Mouse (Mus musculus) liver, embryonic 16.5 days (tissue): ENCODE measurements around the gene Mark2. TPM values are rescaled to one million over a fixed set of nuclear protein-coding genes. Genes with fewer than 3 reads are reported as not detected.

Source experiments
- ATAC-seq: fragments of 200-750 bp; cut with Nextera tagmentation; 2 replicates; pipeline ENCODE4 v1.8.0; 2017; ENCODE audit warnings: low read depth, mild to moderate bottlenecking, moderate number of reproducible peaks, moderate library complexity
- H3K27ac ChIP-seq: fragments of 300-500 bp; sonication (generic); 2 replicates; pipeline ENCODE4 v1.5.1; 2014; ENCODE audit warnings: mild to moderate bottlenecking, low read length
- H3K27me3 ChIP-seq: fragments of 300-500 bp; sonication (generic); 2 replicates; pipeline ENCODE4 v1.6.1; 2014; ENCODE audit warnings: low read depth, low read length, mixed read lengths; ENCODE audit not compliant: control insufficient read depth, insufficient read depth
- H3K36me3 ChIP-seq: fragments of 300-500 bp; sonication (generic); 2 replicates; pipeline ENCODE4 v1.6.1; 2014; ENCODE audit warnings: mild to moderate bottlenecking; ENCODE audit not compliant: control insufficient read depth, insufficient read depth
- H3K4me1 ChIP-seq: fragments of 300-500 bp; sonication (generic); 2 replicates; pipeline ENCODE4 v1.6.1; 2014; ENCODE audit warnings: low read depth, low read length, mixed read lengths; ENCODE audit not compliant: control insufficient read depth
- H3K4me2 ChIP-seq: fragments of 300-500 bp; sonication (generic); 2 replicates; pipeline ENCODE4 v1.6.1; 2014; ENCODE audit warnings: low read depth, low read length, mixed read lengths
- H3K4me3 ChIP-seq: fragments of 300-500 bp; sonication (generic); 2 replicates; pipeline ENCODE4 v1.5.1; 2014; ENCODE audit warnings: low read depth, mild to moderate bottlenecking, low read length
- H3K9ac ChIP-seq: fragments of 300-500 bp; sonication (generic); 2 replicates; pipeline ENCODE4 v1.6.1; 2014; ENCODE audit warnings: low read depth, low read length
- H3K9me3 ChIP-seq: fragments of 300-500 bp; sonication (generic); replicated peaks from 2 replicates; pipeline ENCODE4 v1.6.1; 2016; ENCODE audit warnings: low read length; ENCODE audit not compliant: control insufficient read depth
- WGBS: fragments of 180-500 bp; shearing (Covaris S2); extraction: QIAGEN DNeasy Blood & Tissue Kit; methylation state at CpG from one replicate; pipeline ENCODE4 v1.1.7; 2014; ENCODE audit not compliant: insufficient replicate concordance; 5-methylcytosine and 5-hydroxymethylcytosine counted together
- polyA plus RNA-seq: library from polyadenylated mRNA; unstranded; fragments of >200 nt; fragmentation: Nextera tagmentation; extraction: Ambion mirVana; gene quantifications from 2 replicates; pipeline ENCODE4 v1.2.1, GENCODE M21; 2015

Gene Mark2
- polyA plus RNA-seq, 1 experiment from 2014 or later: 15.3 TPM

DNA sequence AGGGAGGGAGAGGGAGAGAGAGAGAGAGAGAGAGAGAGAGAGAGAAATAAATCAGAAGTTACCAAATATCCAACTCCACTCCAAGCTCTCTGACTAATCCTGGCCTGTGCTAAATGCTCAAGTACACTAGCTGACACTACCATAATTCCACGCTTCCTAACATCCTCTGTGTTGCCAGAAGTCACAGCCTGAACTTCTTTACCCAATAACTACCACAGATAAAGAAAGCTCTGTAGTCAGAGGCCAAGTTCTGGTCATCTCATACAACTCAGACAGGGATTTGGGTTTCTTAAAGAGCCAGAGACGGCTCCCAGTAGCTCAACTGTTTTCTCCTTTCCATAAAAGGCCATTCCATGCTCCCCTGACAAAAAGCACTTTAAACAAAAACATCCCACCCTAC, 36.9 kb downstream of the Mark2 start:
- Histone ChIP-seq H3K4me3 (no peak overlapping the region), H3K27ac (no peak overlapping the region), H3K27me3 (no peaks in the 10 kb centered on the region), H3K9ac (no peak overlapping the region), H3K4me1 (peaks cover 57% of the 10 kb centered on the region), H3K9me3 (no peaks in the 10 kb centered on the region), H3K36me3 (no peaks in the 10 kb centered on the region), H3K4me2 (no peak overlapping the region)
- WGBS: 69% methylated on average over 2 of the region's 2 CpGs
- ATAC-seq: no peak

DNA sequence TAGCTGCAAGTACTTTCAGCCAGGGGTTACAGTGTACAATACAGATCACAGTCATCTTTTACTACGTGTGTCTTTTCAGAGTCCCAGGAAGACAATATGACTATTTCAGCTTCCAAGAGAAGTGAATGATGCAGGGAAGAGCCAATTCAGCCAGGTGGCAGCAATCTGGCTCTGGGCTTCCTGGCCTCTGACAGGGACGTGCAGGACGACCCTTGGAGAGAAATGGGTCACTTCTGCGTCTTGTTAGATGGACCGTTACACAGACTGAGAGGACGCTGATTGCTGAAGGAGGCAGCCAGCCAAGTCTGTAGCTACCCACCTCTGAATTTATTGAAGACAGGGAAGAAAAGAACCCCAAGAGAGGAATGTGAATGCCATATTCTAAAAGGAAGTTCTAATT, 37.9 kb downstream of the Mark2 start:
- Histone ChIP-seq H3K4me2 (no peak overlapping the region), H3K4me1 (peaks cover 51% of the 10 kb centered on the region), H3K9ac (no peak overlapping the region), H3K9me3 (no peaks in the 10 kb centered on the region), H3K36me3 (no peaks in the 10 kb centered on the region), H3K27me3 (no peaks in the 10 kb centered on the region), H3K4me3 (no peak overlapping the region), H3K27ac (no peak overlapping the region)
- no peak for ATAC-seq
- WGBS: 79% methylated on average over 6 of the region's 6 CpGs

DNA sequence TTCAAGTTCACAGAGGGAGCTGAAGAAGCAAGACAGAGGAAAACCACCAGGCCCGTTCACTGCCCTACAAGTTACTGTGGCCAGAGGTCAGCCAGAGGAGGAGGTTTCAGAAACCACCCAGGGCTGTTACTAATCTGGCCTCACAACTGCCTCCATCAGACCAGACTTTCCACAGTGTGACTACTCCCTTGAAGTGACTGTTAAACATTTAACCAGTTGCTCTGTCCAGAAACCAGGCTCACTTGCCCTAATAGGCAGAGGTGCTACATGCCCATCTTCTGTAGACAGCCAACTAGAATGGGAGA, 39.2 kb downstream of the Mark2 start:
- 61% methylated on average over 1 of the region's 1 CpGs for WGBS
- no peak overlapping the region for H3K27ac ChIP-seq

DNA sequence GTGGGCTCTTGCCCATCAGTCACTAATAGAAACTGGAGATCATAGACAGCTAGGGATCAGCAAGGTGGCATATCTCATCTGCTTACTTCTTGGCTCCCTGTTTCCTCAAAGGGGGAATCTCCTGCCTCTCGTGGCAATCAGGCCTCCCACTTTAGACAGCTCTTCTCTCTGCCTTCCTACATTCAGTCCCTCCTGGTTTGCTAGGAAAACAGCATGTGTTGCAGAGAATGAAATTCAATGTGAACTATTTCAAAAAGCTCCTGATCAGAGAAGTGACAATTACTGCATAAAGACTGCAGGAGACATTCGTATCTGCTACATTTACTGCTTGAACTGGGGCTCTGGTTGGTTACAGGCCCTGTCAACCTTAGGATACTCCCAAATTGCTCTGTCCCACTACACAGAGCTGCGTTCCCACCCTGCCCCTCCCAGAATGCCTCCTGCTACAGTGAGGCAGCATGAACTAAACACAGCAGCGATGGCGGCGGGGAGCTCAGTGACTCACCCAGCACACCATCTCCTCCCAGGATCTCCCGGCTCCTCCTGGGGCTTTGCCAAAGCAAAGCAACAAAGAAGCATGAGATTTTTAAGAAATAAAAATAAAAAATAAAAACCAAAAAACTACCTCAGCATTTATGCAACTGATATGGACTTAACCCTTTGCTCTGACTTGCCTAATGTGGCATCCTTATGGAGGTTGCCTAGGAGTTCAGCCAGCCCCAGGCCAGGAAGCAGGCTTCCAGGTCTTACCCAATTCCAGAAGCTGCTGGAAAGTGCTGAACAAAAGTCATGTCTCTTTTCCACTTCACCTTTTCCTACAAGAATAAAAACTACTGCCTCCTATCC, 39.8 kb downstream of the Mark2 start:
- ATAC-seq: no peak
- Histone ChIP-seq H3K27ac (no peak overlapping the region), H3K4me1 (peaks cover 32% of the 10 kb centered on the region)

More for the DNA sequence above, 39.2 kb downstream of the Mark2 start:
- Histone ChIP-seq H3K36me3 (no peaks in the 10 kb centered on the region), H3K4me1 (peaks cover 38% of the 10 kb centered on the region), H3K27me3 (no peaks in the 10 kb centered on the region), H3K4me2 (no peak overlapping the region), H3K9me3 (no peaks in the 10 kb centered on the region), H3K9ac (no peak overlapping the region), H3K4me3 (no peak overlapping the region)
- no peak for ATAC-seq

DNA sequence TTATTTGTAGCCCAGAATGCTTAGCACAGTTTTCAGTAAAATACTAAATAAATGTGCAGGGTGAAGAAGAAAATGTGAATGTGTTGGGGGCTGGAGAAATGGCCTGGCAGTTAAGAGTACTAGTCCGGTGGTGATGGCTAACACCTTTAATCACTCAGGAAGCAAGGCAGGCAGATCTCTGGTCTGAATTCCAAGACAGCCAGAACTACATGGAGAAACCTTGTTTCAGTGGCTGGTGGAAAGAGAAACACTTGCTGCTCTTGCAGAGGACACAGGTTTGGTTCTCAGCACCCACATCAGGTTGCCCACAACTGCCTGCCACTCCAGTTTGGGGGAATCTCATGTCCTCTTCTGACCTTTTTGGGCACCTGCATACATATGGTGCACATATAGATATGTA, 41.6 kb downstream of the Mark2 start:
- Histone ChIP-seq H3K9me3 (no peaks in the 10 kb centered on the region), H3K27ac (no peak overlapping the region), H3K4me1 (peaks cover 27% of the 10 kb centered on the region), H3K9ac (no peak overlapping the region), H3K4me2 (no peak overlapping the region), H3K27me3 (no peaks in the 10 kb centered on the region), H3K36me3 (no peaks in the 10 kb centered on the region), H3K4me3 (no peak overlapping the region)
- WGBS: 81% methylated on average over 1 of the region's 1 CpGs
- no peak for ATAC-seq

More for the DNA sequence above, 39.8 kb downstream of the Mark2 start:
- Histone ChIP-seq H3K27me3 (no peaks in the 10 kb centered on the region), H3K9ac (no peak overlapping the region), H3K4me3 (no peak overlapping the region), H3K4me2 (no peak overlapping the region), H3K9me3 (no peaks in the 10 kb centered on the region), H3K36me3 (no peaks in the 10 kb centered on the region)
- 82% methylated on average over 7 of the region's 7 CpGs for WGBS

DNA sequence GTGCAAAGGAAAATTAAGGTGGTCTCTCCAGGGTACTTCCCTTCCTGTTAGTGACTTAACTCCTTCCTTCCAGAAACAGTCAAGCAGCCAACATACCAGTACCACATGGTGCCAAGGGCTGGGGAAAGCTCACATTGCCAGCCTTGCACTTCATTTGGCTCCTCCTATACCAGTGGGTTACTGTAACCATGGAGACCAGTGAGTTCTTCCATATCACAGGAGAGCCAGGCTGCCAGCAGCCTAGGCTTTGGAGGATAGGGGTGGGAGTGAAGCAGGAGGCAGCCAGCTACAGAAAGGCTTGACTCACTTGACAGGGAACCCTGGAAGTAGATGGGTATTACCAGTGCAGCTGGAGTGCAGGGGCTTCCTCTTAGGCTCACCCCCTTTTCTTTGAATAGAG, 42.6 kb downstream of the Mark2 start:
- ATAC-seq: no peak
- no peaks in the 10 kb centered on the region for H3K27me3 ChIP-seq
- no peak overlapping the region for H3K4me3 ChIP-seq
- H3K9ac ChIP-seq: no peak overlapping the region
- no peak overlapping the region for H3K4me2 ChIP-seq
- H3K4me1 ChIP-seq: peaks cover 36% of the 10 kb centered on the region
- no peaks in the 10 kb centered on the region for H3K9me3 ChIP-seq
- H3K36me3 ChIP-seq: no peaks in the 10 kb centered on the region
- H3K27ac ChIP-seq: no peak overlapping the region

DNA sequence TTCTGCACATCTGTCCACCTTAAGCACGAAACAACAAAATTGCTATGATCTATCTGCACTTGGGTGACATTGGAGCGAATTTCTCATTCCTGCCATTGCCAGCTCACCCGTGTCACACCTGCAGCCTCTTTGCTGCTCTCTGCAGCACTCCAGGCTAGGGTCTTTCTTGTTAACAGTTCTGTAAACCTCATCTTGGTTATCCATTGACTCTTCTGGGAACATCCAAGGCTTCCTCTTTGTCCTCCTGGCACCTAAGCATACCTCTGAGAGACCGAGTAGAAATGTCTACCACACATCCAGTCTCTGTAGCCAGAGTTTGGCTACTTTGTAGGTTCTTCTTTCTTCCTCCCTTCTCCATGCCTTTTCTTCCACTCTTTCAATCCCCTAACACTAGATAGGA, 45.7 kb downstream of the Mark2 start:
- H3K4me2 ChIP-seq: peak overlapping the region; percentile 74
- H3K9me3 ChIP-seq: no peaks in the 10 kb centered on the region
- H3K36me3 ChIP-seq: no peaks in the 10 kb centered on the region
- no peak for ATAC-seq
- H3K4me3 ChIP-seq: no peak overlapping the region
- peaks cover 39% of the 10 kb centered on the region for H3K4me1 ChIP-seq
- no peak overlapping the region for H3K9ac ChIP-seq
- WGBS: 57% methylated on average over 4 of the region's 4 CpGs
- H3K27me3 ChIP-seq: no peaks in the 10 kb centered on the region
- peak overlapping the region; percentile 83 for H3K27ac ChIP-seq

DNA sequence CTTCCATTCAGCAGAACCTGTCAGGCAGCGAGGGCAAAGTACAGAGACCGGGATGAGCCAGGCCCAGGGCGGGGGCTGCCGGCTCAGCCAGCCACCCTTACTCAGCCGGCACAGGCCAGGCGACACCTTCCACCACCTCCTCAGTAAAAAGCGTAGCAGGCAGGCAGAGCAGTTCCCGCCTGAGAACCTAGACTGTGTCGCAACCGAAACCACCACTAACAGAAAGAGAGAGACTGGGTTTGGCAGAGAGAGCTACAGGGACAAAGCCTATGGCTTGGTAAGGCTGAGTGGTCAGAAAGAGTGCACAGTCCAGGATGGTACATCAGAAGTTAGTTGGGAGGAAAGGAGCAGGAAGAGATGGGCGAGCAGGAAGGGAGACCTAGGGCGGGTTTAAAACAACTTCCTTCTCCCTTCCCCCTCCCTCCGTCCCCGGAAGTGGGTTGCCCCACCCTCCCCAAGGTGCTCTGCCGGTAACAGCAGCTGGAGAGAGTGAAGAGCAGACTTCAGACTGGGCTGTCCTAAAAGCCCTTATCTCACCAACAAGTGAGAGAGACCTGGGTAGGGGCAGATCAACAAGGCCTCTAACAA, 46.5 kb downstream of the Mark2 start:
- peak; percentile 90 for ATAC-seq

DNA sequence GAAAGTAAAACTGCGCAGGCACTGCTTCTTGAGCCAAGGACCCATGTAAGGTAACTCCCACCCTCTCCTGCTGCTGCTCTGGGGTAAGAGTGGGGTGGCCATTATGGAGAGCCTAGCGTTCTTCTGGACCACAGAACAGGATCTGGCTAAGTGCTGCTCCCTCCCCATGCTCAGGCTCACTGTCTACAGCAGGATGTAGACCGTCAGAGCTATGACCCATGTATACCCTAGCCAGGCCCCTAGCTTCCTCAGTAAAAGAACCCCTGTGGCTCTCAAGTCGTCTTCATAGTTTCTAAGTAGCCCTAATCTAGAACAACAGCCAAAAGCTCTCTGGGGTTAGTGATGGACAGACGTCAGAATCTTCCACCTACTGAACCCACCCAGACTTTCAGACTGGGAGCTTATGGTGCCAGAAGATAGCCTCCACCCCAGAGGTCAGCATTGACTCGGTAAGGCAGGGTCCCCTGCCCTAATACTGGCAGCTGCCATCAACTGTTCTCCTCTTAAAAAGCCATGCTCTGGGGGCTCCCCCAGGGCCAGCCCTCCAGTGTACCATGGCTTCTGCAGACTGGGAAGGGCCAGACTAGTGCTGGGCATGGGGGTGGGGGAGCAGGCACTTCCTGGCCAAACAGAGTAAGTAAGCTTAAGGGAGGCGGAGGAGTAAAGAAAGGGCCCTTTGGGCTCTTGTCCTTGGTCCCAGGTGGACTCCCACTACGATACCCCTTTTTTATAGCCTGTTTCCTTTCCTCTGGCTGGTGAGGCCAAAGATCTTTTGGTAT, 47.4 kb downstream of the Mark2 start:
- Histone ChIP-seq H3K9ac (peak overlapping the region; percentile 50), H3K4me2 (peak overlapping the region; percentile 74), H3K27ac (peak overlapping the region; percentile 83), H3K36me3 (no peaks in the 10 kb centered on the region), H3K4me3 (peak overlapping the region; percentile 58), H3K9me3 (no peaks in the 10 kb centered on the region), H3K4me1 (peaks cover 38% of the 10 kb centered on the region), H3K27me3 (no peaks in the 10 kb centered on the region)
- 26% methylated on average over 8 of the region's 8 CpGs for WGBS
- ATAC-seq: 0 out of 2 replicates have a peak, but pooled peaks have one; percentile 5

More for the DNA sequence above, 46.5 kb downstream of the Mark2 start:
- no peaks in the 10 kb centered on the region for H3K27me3 ChIP-seq
- H3K9me3 ChIP-seq: no peaks in the 10 kb centered on the region
- WGBS: 8% methylated on average over 15 of the region's 15 CpGs
- H3K4me1 ChIP-seq: peaks cover 39% of the 10 kb centered on the region
- no peaks in the 10 kb centered on the region for H3K36me3 ChIP-seq
- H3K27ac ChIP-seq: peak overlapping the region; percentile 83
- H3K4me3 ChIP-seq: peak overlapping the region; percentile 58
- H3K9ac ChIP-seq: peak overlapping the region; percentile 50
- H3K4me2 ChIP-seq: peak overlapping the region; percentile 74
